Mouse (Mus musculus): ENCODE data around the gene Cse1l.

Cse1l gene

GRCm38 (mm10) chr2:166905711-166906522 is at the start of gene Cse1l:
Gene Cse1l, plus strand, starts transcription at chr2:166906040.
- ATAC-seq (ENCODE audit: insufficient number of reproducible peaks, low FRiP score, low TSS enrichment), result peak; percentile 95

GRCm38 (mm10) chr2:166856366-166856765 is 49.5 kb upstream of the Cse1l start:
- ATAC-seq (ENCODE audit: insufficient number of reproducible peaks, low FRiP score, low TSS enrichment), result no peak

- no peak for ATAC-seq (ENCODE audit: insufficient number of reproducible peaks, low FRiP score, low TSS enrichment)
Measured at GRCm38 (mm10) chr2:166857118-166857517, 48.7 kb upstream of the Cse1l start.

- ATAC-seq (ENCODE audit: insufficient number of reproducible peaks, low FRiP score, low TSS enrichment), result no peak
Measured at GRCm38 (mm10) chr2:166859214-166859613, 46.6 kb upstream of the Cse1l start.

- no peak for ATAC-seq (ENCODE audit: insufficient number of reproducible peaks, low FRiP score, low TSS enrichment)
Measured at GRCm38 (mm10) chr2:166862505-166862904, 43.3 kb upstream of the Cse1l start.

- no peak for ATAC-seq (ENCODE audit: insufficient number of reproducible peaks, low FRiP score, low TSS enrichment)
Measured at GRCm38 (mm10) chr2:166865476-166865875, 40.4 kb upstream of the Cse1l start.

- no peak; the same call in 1 of the 2 replicates for ATAC-seq (ENCODE audit: insufficient number of reproducible peaks, low FRiP score, low TSS enrichment)
Measured at GRCm38 (mm10) chr2:166870271-166870865, 35.5 kb upstream of the Cse1l start.

GRCm38 (mm10) chr2:166870899-166871298 is 34.9 kb upstream of the Cse1l start:
- ATAC-seq (ENCODE audit: insufficient number of reproducible peaks, low FRiP score, low TSS enrichment), result no peak

GRCm38 (mm10) chr2:166874675-166875280 is 31.1 kb upstream of the Cse1l start:
- ATAC-seq (ENCODE audit: insufficient number of reproducible peaks, low FRiP score, low TSS enrichment), result no peak

DNA sequence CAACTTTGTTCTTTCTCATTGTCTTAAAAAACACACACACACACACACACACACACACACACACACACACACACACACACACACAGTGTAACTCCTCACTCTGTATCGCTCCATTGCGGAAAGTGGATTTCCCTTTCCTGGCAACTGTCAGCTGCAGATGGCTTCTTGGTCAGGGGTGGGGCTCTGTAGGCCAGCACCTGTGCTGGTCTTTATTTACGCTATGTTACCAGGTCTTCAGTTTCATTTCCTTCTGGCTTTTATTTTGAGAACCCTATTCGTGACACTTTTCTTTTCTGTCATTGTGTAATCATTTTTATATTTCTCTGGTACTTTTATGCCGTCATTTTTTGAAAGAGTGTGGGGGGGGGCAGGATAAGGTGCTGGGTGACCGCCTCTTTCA is 30.3 kb upstream of the Cse1l start:
- ATAC-seq (ENCODE audit: insufficient number of reproducible peaks, low FRiP score, low TSS enrichment), result no peak; the same call in 1 of the 2 replicates

- ATAC-seq (ENCODE audit: insufficient number of reproducible peaks, low FRiP score, low TSS enrichment), result no peak
Measured at GRCm38 (mm10) chr2:166876331-166876730, 29.5 kb upstream of the Cse1l start.

GRCm38 (mm10) chr2:166885066-166885465 is 20.8 kb upstream of the Cse1l start:
- peak; percentile 66; the same call in 1 of the 2 replicates for ATAC-seq (ENCODE audit: insufficient number of reproducible peaks, low FRiP score, low TSS enrichment)

GRCm38 (mm10) chr2:166885619-166886018 is 20.2 kb upstream of the Cse1l start:
- no peak for ATAC-seq (ENCODE audit: insufficient number of reproducible peaks, low FRiP score, low TSS enrichment)

DNA sequence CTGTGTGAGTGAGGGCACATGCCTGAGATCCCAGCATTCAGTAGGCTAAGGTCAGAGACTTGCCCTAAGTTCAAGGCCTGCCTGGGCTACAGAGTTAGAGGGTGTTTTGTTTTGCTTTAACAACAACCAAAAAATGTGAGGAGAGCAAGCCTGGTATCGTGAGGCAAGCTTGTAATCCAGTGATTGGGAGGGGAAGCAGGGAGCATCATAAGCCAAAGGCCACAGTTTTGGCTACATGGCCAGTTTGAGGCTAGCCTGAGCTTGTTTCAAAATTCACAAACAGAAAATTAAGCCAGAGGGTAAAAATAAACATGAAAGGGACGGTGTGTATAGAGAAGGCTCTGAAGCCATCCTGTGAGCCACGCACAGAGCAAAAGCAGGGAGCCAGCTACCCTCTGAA is 19.6 kb upstream of the Cse1l start:
- ATAC-seq (ENCODE audit: insufficient number of reproducible peaks, low FRiP score, low TSS enrichment), result no peak

- no peak for ATAC-seq (ENCODE audit: insufficient number of reproducible peaks, low FRiP score, low TSS enrichment)
Measured at GRCm38 (mm10) chr2:166887816-166888215, 18.0 kb upstream of the Cse1l start.

DNA sequence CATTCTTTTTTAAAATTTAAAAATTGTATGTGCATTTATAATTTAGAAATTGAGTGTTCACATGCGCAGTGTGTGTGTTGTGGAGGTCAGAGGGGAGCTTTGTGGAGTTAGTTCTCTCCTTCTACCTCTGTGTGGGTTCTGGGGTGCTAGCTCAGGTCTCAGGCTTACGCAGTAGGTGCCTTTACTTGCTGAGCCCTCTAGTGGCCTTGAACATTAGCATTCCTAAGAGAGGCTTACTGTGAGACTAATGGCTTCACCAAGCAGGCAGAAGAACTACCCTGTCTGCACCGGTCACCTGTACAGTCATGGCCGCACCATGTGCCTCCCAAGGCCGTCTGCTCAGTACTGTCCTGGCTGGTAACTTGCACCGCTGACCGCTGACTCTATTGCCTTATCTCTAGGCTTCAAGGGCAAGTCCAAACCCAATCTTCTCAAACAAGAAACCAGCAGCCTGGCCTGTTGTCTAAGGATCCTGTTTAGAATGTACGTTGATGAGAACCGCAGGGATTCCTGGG is 14.4 kb upstream of the Cse1l start:
- ATAC-seq (ENCODE audit: insufficient number of reproducible peaks, low FRiP score, low TSS enrichment), result no peak

- no peak for ATAC-seq (ENCODE audit: insufficient number of reproducible peaks, low FRiP score, low TSS enrichment)
Measured at GRCm38 (mm10) chr2:166892158-166892680, 13.6 kb upstream of the Cse1l start.

DNA sequence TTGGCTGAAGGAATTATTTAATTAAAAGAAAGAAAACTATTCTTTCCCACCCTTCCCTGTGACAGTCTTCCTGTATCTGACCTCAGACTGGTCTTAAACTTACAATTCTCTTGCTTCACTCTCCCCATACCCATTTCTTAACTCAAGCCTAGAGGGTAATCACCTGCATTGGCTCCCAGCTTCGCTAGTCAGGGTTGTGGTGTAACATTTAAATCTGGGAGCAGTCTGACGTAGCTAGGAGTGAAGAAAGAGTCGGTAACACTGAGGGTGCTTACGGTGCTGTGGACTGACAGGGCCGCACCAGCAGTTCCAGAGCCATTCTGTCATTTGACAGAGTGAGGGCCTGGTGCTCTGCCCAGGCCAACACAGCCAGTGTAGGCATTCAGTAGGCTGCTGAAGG is 12.8 kb upstream of the Cse1l start:
- no peak for ATAC-seq (ENCODE audit: insufficient number of reproducible peaks, low FRiP score, low TSS enrichment)

DNA sequence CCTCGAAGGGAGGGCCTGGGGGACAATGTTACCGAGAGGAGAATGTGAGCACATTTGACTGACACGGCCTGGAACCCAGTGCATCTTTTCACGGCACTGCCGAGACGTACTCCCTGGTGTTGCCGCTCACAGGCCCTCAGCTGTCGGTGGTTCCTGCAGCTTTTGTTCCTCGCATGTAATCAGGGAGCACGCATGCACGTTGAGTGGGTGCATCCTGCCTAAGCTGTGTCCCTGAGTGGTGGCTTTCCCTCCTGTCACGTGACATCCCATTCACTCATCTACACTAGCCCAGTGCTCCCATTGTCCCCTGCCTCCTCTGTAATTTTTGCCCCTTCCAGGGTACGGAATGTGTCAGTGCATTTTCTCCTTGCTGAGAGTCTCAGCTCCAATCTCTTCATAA is 9.5 kb upstream of the Cse1l start:
- ATAC-seq (ENCODE audit: insufficient number of reproducible peaks, low FRiP score, low TSS enrichment), result no peak

DNA sequence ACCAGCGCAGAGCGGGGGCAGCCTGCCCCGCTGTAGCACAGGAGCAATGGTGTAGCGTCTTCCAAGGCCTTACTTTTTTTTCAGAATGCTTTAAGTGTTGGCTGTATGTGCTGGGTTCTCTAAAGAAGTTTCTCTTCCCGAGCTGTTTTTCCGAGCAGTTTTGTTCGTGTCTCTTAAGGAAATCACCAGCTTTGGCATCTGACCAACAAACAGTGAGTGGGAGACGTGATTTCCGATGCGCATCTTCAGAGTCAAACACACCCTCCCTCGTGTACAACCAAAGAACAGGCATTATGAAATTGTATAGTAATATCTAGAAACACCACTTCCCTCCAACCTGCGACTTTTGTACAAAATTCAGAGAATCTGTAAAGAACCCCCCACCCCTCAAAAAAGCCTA is 8.9 kb upstream of the Cse1l start:
- no peak for ATAC-seq (ENCODE audit: insufficient number of reproducible peaks, low FRiP score, low TSS enrichment)

DNA sequence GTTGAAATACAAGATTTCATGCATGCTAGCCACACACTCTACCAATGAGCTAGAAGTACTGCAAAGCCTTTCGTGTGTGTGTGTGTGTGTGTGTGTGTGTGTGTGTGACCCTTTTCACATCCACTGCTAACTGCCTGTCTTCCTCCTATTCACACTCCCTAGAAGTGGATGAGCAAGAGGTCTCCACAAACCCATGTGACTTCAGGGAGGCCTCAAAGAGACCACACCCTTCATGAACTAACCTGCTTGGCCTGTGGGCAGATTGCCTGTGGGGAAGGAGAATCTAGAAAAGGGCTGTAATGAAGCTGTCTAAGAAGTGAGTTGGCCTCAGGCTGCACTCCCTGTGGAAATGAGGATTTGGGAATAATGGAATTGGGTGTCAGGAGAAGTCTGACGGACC is 6.7 kb upstream of the Cse1l start:
- no peak for ATAC-seq (ENCODE audit: insufficient number of reproducible peaks, low FRiP score, low TSS enrichment)

Measured in cerebellum, adult (tissue).